Comparison of ENCODE assay signal across 8 mouse cellular contexts in genomic region chr6:119479876-119480705, GRCm38 (mm10). TPM values are rescaled to one million over a fixed set of nuclear protein-coding genes. Genes with fewer than 3 reads are reported as not detected.
A peak's percentile ranks its signal among the peaks of the same experiment; 100 is the strongest.
DNase-seq lines count a peak whose midpoint lies in the region; ATAC-seq and TF ChIP-seq lines count a peak whose summit lies in the region.

No protein-coding gene starts in this region.

- H3K9me3 ChIP-seq in embryonic facial prominence, embryonic 10.5 days: no peaks in the 10 kb centered on the region
- H3K9me3 ChIP-seq in stomach, embryonic 14.5 days (ENCODE audit: control insufficient read depth, low read depth, low read length): no peaks in the 10 kb centered on the region

- TF ChIP-seq EP300 in heart, adult 2 months (IDR thresholded peaks at IDR 0.05; ENCODE audit: insufficient read depth, low read depth, low read length): no peak

- intact Hi-C loops in heart, adult 2 months (cut with DNase I): loop anchor here (5.0 kb wide), 2 partner anchors 367 to 557 kb away; partner anchors contain the start of genes Erc1 and Wnk1

- peak overlapping the region; percentile 91 for H3K9ac ChIP-seq in heart, adult 2 months (ENCODE audit: low read depth, low read length)
- peak overlapping the region; percentile 99 for H3K9ac ChIP-seq in liver, adult 2 months (ENCODE audit: low read depth, low read length)
- peak overlapping the region; percentile 81 for H3K9ac ChIP-seq in stomach, embryonic 14.5 days (replicated peaks; ENCODE audit: low read depth, low read length)

- peak; percentile 75 for DNase-seq in 416B (ENCODE audit: low read depth)
- DNase-seq in adrenal gland, adult 18-20 months (ENCODE audit: low spot score in 2 of 2): peak; percentile 55 to 66
- DNase-seq in embryonic facial prominence, embryonic 10.5 days (ENCODE audit: low spot score): peak; percentile 73
- DNase-seq in heart, adult 2 months: peak; percentile 66 to 77
- DNase-seq in kidney, adult 8-10 months: peak; percentile 45 to 62
- DNase-seq in liver, adult 2 months (ENCODE audit: extremely low read depth, low read depth, low spot score): peak; percentile 34

- peak overlapping the region; percentile 100 for H3K27ac ChIP-seq in embryonic facial prominence, embryonic 10.5 days (replicated peaks)
- peak overlapping the region; percentile 86 for H3K27ac ChIP-seq in heart, adult 2 months
- H3K27ac ChIP-seq in liver, adult 2 months (replicated peaks; ENCODE audit: insufficient read depth, low read depth, low read length): peak overlapping the region; percentile 69
- peak overlapping the region; percentile 98 for H3K27ac ChIP-seq in stomach, embryonic 14.5 days (ENCODE audit: low read length)

- H3K4me2 ChIP-seq in myocyte (ENCODE audit: low read depth): peak overlapping the region; percentile 94
- peak overlapping the region; percentile 100 for H3K4me2 ChIP-seq in stomach, embryonic 14.5 days (replicated peaks; ENCODE audit: low read depth, low read length)

- H3K4me3 ChIP-seq in embryonic facial prominence, embryonic 10.5 days: peak overlapping the region; percentile 94
- H3K4me3 ChIP-seq in heart, adult 2 months: peak overlapping the region; percentile 83
- peak overlapping the region; percentile 99 for H3K4me3 ChIP-seq in liver, adult 2 months (ENCODE audit: insufficient read depth, low read depth, low read length)
- H3K4me3 ChIP-seq in myocyte: peak overlapping the region; percentile 66
- peak overlapping the region; percentile 82 for H3K4me3 ChIP-seq in stomach, embryonic 14.5 days (ENCODE audit: low read depth, low read length)

- H3K79me2 ChIP-seq in heart, adult 2 months (replicated peaks; ENCODE audit: control insufficient read depth, insufficient read depth, low read length): no peaks in the 10 kb centered on the region
- H3K79me2 ChIP-seq in liver, adult 2 months (ENCODE audit: control insufficient read depth, insufficient read depth, low read length): peaks cover 16% of the 10 kb centered on the region
- peaks cover 36% of the 10 kb centered on the region for H3K79me2 ChIP-seq in myocyte (ENCODE audit: control insufficient read depth, insufficient read depth)

- no peaks in the 10 kb centered on the region for H3K27me3 ChIP-seq in embryonic facial prominence, embryonic 10.5 days (replicated peaks; ENCODE audit: low read depth, poor library complexity, severe bottlenecking)
- no peaks in the 10 kb centered on the region for H3K27me3 ChIP-seq in heart, adult 2 months (ENCODE audit: control insufficient read depth, insufficient read depth, low read length)
- H3K27me3 ChIP-seq in liver, adult 2 months (ENCODE audit: control insufficient read depth, insufficient read depth, low read length): no peaks in the 10 kb centered on the region
- no peaks in the 10 kb centered on the region for H3K27me3 ChIP-seq in myocyte (ENCODE audit: control insufficient read depth, insufficient read depth, insufficient read length)
- H3K27me3 ChIP-seq in stomach, embryonic 14.5 days (ENCODE audit: control insufficient read depth, insufficient read depth, low read length): no peaks in the 10 kb centered on the region

- H3K36me3 ChIP-seq in embryonic facial prominence, embryonic 10.5 days (replicated peaks): peaks cover 35% of the 10 kb centered on the region
- H3K36me3 ChIP-seq in heart, adult 2 months (ENCODE audit: control insufficient read depth, insufficient read depth, low read length): no peaks in the 10 kb centered on the region
- no peaks in the 10 kb centered on the region for H3K36me3 ChIP-seq in liver, adult 2 months (ENCODE audit: control insufficient read depth, insufficient read depth, low read length)
- H3K36me3 ChIP-seq in myocyte (ENCODE audit: control insufficient read depth, insufficient read depth): no peaks in the 10 kb centered on the region
- peaks cover 7% of the 10 kb centered on the region for H3K36me3 ChIP-seq in stomach, embryonic 14.5 days (ENCODE audit: control insufficient read depth, insufficient read depth, low read length)

- WGBS in embryonic facial prominence, embryonic 10.5 days: under 1% methylated on average over 70 of the region's 70 CpGs
- under 1% methylated on average over 70 of the region's 70 CpGs for WGBS in heart, adult 2 months
- WGBS in liver, adult 2 months: 2% methylated on average over 70 of the region's 70 CpGs
- under 1% methylated on average over 70 of the region's 70 CpGs for WGBS in stomach, embryonic 14.5 days

- TF ChIP-seq POLR2A in heart, adult 2 months (IDR thresholded peaks at IDR 0.05; ENCODE audit: insufficient read depth, low read depth, low read length): no peak
- no peak for TF ChIP-seq POLR2A in liver, adult 2 months (IDR thresholded peaks at IDR 0.05; ENCODE audit: extremely low read depth, insufficient read depth, low read length)
- no peak for TF ChIP-seq POLR2A in myocyte (IDR thresholded peaks at IDR 0.05; ENCODE audit: insufficient read length, low read depth)

- ATAC-seq in stomach, embryonic 14.5 days (ENCODE audit: insufficient number of reproducible peaks, insufficient read depth, low FRiP score, low read depth): no peak

- peak overlapping the region; percentile 26 for H3ac ChIP-seq in myocyte (ENCODE audit: control insufficient read depth, insufficient read length)

- TF ChIP-seq CTCF in heart, adult 2 months (IDR thresholded peaks at IDR 0.05): no peak
- no peak for TF ChIP-seq CTCF in liver, adult 2 months (IDR thresholded peaks at IDR 0.05; ENCODE audit: low read depth, low read length)

- peaks cover 67% of the 10 kb centered on the region for H3K4me1 ChIP-seq in embryonic facial prominence, embryonic 10.5 days
- H3K4me1 ChIP-seq in heart, adult 2 months (ENCODE audit: control insufficient read depth, insufficient read depth, low read length): peaks cover 6% of the 10 kb centered on the region
- peaks cover 16% of the 10 kb centered on the region for H3K4me1 ChIP-seq in liver, adult 2 months (ENCODE audit: control insufficient read depth, insufficient read depth, low read length)
- H3K4me1 ChIP-seq in stomach, embryonic 14.5 days (ENCODE audit: control insufficient read depth, insufficient read depth, low read length): peaks cover 28% of the 10 kb centered on the region

TF ChIP-seq in myocyte, 11 proteins besides CTCF, POLR2A, EP300 and RAD21:
- peak; percentile 42 for TF ChIP-seq POLR2AphosphoS2 (IDR thresholded peaks at IDR 0.05; ENCODE audit: insufficient read length, low read depth)
- no peak for TF ChIP-seq REST (IDR thresholded peaks at IDR 0.05; ENCODE audit: insufficient read depth, insufficient read length)
- TF ChIP-seq MYOD1 (IDR thresholded peaks at IDR 0.05; ENCODE audit: control insufficient read depth in 1 of 3, insufficient read length in 2 of 3, low read depth in 2 of 3): peak in 2 of 3 experiments; percentile 45 to 70
- peak in 1 of 3 experiments; percentile 74 for TF ChIP-seq MYOG (IDR thresholded peaks at IDR 0.05; ENCODE audit: control insufficient read depth in 1 of 3, insufficient read depth in 1 of 3, insufficient read length in 2 of 3, low read depth in 2 of 3)
- TF ChIP-seq MAX (IDR thresholded peaks at IDR 0.05; ENCODE audit: low read depth): no peak

RNA-seq across cellular contexts. Expression of gene Fbxl14, which starts 0.6 kb away (rescaled TPM):
- 10 to 100 TPM; 31.7 to 34.1 TPM for total RNA-seq in adrenal gland, adult 18-20 months (2021)
- polyA plus RNA-seq in embryonic facial prominence, embryonic 10.5 days (2016; fragmentation: Nextera tagmentation; extraction: Ambion mirVana): 3.4 and 3.6 TPM in 2 replicates
- 10 to 100 TPM; 16.0 to 16.6 TPM for total RNA-seq in heart, adult 2 months (2021)
- 19.7 and 20.3 TPM in 2 replicates for polyA plus RNA-seq in heart, adult 2 months (2012; rRNA removed)
- total RNA-seq in liver, adult 2 months (2014; rRNA removed): 5.0 and 7.9 TPM in 2 replicates
- polyA plus RNA-seq in liver, adult 2 months (2012; rRNA removed): 17.5 and 18.7 TPM in 2 replicates
- polyA plus RNA-seq in myocyte (2012; fragmentation: generic; extraction: Trizol): 13.1 TPM
- polyA plus RNA-seq in stomach, embryonic 14.5 days (2014; fragmentation: Nextera tagmentation; extraction: Ambion mirVana): 5.3 and 6.0 TPM in 2 replicates
